Mouse (Mus musculus) thymus, adult 2 months (tissue): Measurements from ENCODE around the gene Tbk1. TPM values are rescaled to one million over a fixed set of nuclear protein-coding genes. Genes with fewer than 3 reads are reported as not detected.

Experiments used
- DNase-seq: peaks from one replicate; pipeline ENCODE4 v3.0.0; 2021
- H3K27ac ChIP-seq: fragments of 200-500 bp; 2 replicates; pipeline ENCODE4 v1.5.1; 2012; ENCODE audit warnings: low read length, control low read depth; ENCODE audit not compliant: control insufficient read depth, insufficient read depth
- H3K27me3 ChIP-seq: fragments of 200-500 bp; 2 replicates; pipeline ENCODE4 v1.6.1; 2012; ENCODE audit warnings: mild to moderate bottlenecking, low read length, moderate library complexity, mixed read lengths; ENCODE audit not compliant: control insufficient read depth, insufficient read depth
- H3K36me3 ChIP-seq: fragments of 200-500 bp; 2 replicates; pipeline ENCODE4 v1.6.1; 2012; ENCODE audit warnings: mild to moderate bottlenecking, low read length, moderate library complexity; ENCODE audit not compliant: control insufficient read depth, insufficient read depth
- H3K4me1 ChIP-seq: fragments of 200-500 bp; replicated peaks from 2 replicates; pipeline ENCODE4 v1.6.1; 2012; ENCODE audit warnings: low read length; ENCODE audit not compliant: control insufficient read depth, insufficient read depth
- H3K4me3 ChIP-seq: fragments of 200-500 bp; 2 replicates; pipeline ENCODE4 v1.5.1; 2012; ENCODE audit warnings: mild to moderate bottlenecking, low read length, control low read depth, moderate library complexity; ENCODE audit not compliant: control insufficient read depth, insufficient read depth
- CTCF ChIP-seq: fragments of 200-500 bp; IDR thresholded peaks from 2 replicates; pipeline ENCODE4 v1.5.1; 2012; ENCODE audit warnings: mild to moderate bottlenecking, control low read depth, low read length, moderate library complexity, borderline replicate concordance; ENCODE audit not compliant: control insufficient read depth, poor library complexity, insufficient read depth; ENCODE audit errors: extremely low read depth
- POLR2A ChIP-seq: fragments of 200-500 bp; IDR thresholded peaks from 2 replicates; pipeline ENCODE4 v1.6.1; 2012; ENCODE audit warnings: mild to moderate bottlenecking, low read length, control low read depth, moderate library complexity; ENCODE audit not compliant: control insufficient read depth, poor library complexity, insufficient read depth; ENCODE audit errors: extremely low read depth
- whole genome bisulfite sequencing: fragments of 180-500 bp; shearing (Covaris S2); methylation state at CpG from one replicate; pipeline ENCODE4 v1.1.7; 2018; 5-methylcytosine and 5-hydroxymethylcytosine counted together
- polyA plus RNA-seq: library from polyadenylated mRNA; depleted of rRNA; stranded (reverse); fragments of >200 nt; gene quantifications from 2 replicates; pipeline ENCODE4 v1.2.3, GENCODE M21; 2012

Tbk1 gene
- polyA plus RNA-seq, 1 experiment, result 16.4 TPM

DNA sequence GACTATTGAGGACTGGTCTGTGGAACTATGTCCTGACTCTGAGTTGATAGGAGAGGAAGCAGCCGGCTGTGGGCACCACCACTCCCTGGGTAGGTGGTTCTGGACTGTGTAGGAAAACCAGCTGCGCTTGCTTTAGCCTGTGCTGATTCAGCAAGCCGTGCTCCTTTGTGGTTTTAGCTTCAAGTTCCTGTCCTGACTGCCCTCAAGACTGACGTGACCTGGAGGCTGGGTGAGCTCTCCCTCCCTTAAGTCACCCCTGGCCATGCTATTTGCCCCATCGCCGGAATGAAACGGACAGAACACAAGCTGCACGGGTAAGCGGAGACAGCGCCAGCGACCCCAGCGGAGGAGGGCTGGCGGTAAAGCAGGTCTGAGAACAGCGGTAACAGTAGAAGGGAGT, 4.5 kb upstream of the Tbk1 start:
- no peak for DNase-seq
- WGBS, result 39% methylated on average over 14 of the region's 14 CpGs
- peaks cover 7% of the 10 kb centered on the region; the same call in 1 of the 2 replicates for H3K4me1 ChIP-seq
- no peak overlapping the region for H3K27ac ChIP-seq
- H3K27me3 ChIP-seq, result no peaks in the 10 kb centered on the region
- H3K36me3 ChIP-seq, result no peaks in the 10 kb centered on the region
- TF ChIP-seq POLR2A, result no peak
- no peak for TF ChIP-seq CTCF
- H3K4me3 ChIP-seq, result no peak overlapping the region

- peaks cover 12% of the 10 kb centered on the region for H3K4me1 ChIP-seq
- peaks cover 8% of the 10 kb centered on the region; the same call in 1 of the 2 replicates for H3K36me3 ChIP-seq
- H3K27ac ChIP-seq, result peak overlapping the region; percentile 44; the same call in 1 of the 2 replicates
- WGBS, result 45% methylated on average over 6 of the region's 6 CpGs
- no peaks in the 10 kb centered on the region for H3K27me3 ChIP-seq
- TF ChIP-seq POLR2A, result no peak
- TF ChIP-seq CTCF, result no peak
- H3K4me3 ChIP-seq, result peak overlapping the region; percentile 72
- no peak for DNase-seq
Measured at GRCm38 (mm10) chr10:121587371-121587840, 819 bp upstream of the Tbk1 start.

GRCm38 (mm10) chr10:121585791-121586642, 570 bp downstream of the Tbk1 start:
- peak overlapping the region; percentile 6; the same call in 1 of the 2 replicates for H3K27ac ChIP-seq
- 1% methylated on average over 48 of the region's 48 CpGs for WGBS

GRCm38 (mm10) chr10:121585056-121585790, 1.4 kb downstream of the Tbk1 start:
- WGBS, result 70% methylated on average over 20 of the region's 20 CpGs
- Histone ChIP-seq H3K36me3 (peaks cover 16% of the 10 kb centered on the region), H3K4me3 (no peak overlapping the region), H3K27me3 (no peaks in the 10 kb centered on the region), H3K4me1 (peaks cover 5% of the 10 kb centered on the region), H3K27ac (no peak overlapping the region)
- no peak for DNase-seq
- no peak for TF ChIP-seq CTCF
- TF ChIP-seq POLR2A, result no peak

More at GRCm38 (mm10) chr10:121585791-121586642, 570 bp downstream of the Tbk1 start:
- TF ChIP-seq POLR2A, result no peak
- TF ChIP-seq CTCF, result no peak
- peaks cover 6% of the 10 kb centered on the region for H3K4me1 ChIP-seq
- H3K4me3 ChIP-seq, result peak overlapping the region; percentile 72
- no peaks in the 10 kb centered on the region for H3K27me3 ChIP-seq
- DNase-seq, result peak; percentile 10
- H3K36me3 ChIP-seq, result peaks cover 14% of the 10 kb centered on the region

DNA sequence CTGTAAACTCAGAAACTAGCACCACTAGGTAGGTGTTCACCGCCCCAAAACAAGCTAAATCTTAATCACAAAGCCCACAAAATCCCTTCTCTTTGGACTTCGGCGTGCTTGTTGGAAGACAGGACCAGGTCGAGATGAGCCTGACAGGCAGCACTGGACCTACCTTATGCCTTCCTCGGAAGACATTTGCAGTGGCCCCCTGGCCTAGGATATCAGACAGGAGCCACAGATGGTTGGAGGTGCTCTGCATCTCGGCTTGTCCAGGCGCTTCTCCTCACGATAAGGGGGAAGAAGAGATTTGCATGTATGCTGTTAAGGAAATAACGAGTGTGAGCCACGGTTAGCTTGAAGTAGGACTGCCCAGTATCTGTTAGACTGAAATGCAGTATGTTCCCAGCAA, 2.6 kb downstream of the Tbk1 start:
- Histone ChIP-seq H3K36me3 (peaks cover 18% of the 10 kb centered on the region), H3K27ac (no peak overlapping the region), H3K4me1 (peaks cover 5% of the 10 kb centered on the region), H3K4me3 (no peak overlapping the region), H3K27me3 (no peaks in the 10 kb centered on the region)
- no peak for DNase-seq
- no peak for TF ChIP-seq CTCF
- TF ChIP-seq POLR2A, result no peak
- WGBS, result 96% methylated on average over 10 of the region's 10 CpGs

DNA sequence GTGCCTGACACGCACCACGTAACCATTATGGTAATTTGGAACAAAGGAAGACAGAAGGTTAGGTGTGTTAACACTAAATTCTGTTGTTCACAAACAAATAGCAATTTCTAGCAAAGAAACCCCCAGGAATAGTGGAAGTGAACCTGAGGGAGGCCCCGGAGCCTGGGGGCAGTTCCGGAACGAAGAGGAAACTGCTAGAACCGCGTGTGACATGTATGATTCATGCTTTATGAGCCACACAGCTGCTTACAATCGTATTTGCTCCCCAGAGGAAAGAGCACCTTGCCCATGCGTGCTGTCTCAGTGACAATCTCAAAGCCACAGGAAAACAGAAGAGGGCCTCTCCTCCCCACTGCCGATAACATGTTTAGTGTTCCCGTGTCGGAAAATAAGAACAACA, 3.6 kb downstream of the Tbk1 start:
- Histone ChIP-seq H3K27me3 (no peaks in the 10 kb centered on the region), H3K4me1 (peaks cover 5% of the 10 kb centered on the region), H3K4me3 (no peak overlapping the region), H3K27ac (no peak overlapping the region), H3K36me3 (peaks cover 23% of the 10 kb centered on the region)
- no peak for DNase-seq
- no peak for TF ChIP-seq CTCF
- 70% methylated on average over 12 of the region's 12 CpGs for WGBS
